Mouse (Mus musculus): ENCODE data around the gene Olr1. TPM values are rescaled to one million over a fixed set of nuclear protein-coding genes. Genes with fewer than 3 reads are reported as not detected.
"Not testable (repeated sequence)": the region's sequence is repeated elsewhere in the genome, so short reads cannot be mapped to it uniquely, and the experiment has no call there.

Olr1 gene
- total RNA-seq, 4 experiments from 2014 or later, result 0.48 TPM; not detected in 3

DNA sequence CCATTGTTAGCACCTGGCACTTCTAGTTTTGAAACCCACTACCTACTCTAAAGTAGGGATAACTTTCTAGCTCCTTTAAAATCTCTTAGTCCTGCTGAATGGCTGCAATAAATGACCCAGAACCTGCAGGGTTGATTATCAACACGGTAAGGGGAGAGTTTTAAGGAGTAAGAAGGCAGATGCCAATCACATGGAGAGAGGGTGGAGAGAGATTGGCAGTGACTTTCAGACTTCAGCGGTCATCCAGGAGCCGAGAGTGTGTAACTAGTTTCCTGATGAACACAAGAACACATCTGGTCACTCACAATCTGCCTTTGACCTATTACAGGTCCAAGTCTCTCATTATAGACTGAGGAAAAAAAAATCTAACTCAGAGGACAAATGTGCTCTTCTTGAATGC is 5.4 kb upstream of the Olr1 start, which contains the start of gene Tmem52b:
TSS of gene Tmem52b (plus strand) at position 189 of the 400 bp plus-strand sequence.
- no peak for DNase-seq (ENCODE audit: low spot score in 2 of 2)

DNA sequence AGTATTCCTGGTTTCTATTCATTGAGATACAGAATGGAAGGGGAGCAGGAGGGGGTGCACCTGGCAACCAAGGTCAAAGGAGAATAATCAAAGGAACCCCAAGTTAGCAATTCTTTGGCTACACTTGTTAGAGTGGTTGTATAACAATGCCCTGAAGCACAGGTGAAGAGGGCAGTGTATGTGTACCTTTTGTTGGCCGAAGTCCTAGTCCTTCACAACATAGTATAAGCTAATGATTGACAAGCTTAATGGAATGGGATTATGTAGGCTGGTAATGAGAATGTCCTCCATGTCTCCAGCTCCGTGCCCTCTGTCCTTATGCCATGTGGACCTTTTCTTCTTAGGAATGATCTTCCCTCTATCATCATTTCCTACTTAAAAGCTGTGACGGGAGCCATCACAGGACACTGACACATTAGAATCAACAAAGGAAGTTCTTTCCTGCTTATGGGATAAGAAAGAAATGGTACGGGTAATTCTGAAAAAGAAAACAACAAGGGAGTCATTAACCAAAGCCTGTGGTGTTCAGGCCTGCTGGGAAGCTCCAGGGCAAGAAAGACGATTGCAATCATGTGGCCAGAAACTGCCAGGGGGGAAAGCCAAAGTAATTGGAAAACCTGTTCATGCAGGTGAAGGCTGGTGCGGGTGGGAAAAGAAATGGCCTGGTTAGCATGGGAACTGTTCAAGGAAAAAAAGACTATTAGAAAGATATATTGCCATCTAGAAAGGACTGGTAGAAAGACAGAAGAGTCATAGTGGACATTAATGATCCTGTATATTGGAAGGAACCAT is 3.4 kb upstream of the Olr1 start:
- DNase-seq (ENCODE audit: low spot score in 2 of 2), result no peak

DNA sequence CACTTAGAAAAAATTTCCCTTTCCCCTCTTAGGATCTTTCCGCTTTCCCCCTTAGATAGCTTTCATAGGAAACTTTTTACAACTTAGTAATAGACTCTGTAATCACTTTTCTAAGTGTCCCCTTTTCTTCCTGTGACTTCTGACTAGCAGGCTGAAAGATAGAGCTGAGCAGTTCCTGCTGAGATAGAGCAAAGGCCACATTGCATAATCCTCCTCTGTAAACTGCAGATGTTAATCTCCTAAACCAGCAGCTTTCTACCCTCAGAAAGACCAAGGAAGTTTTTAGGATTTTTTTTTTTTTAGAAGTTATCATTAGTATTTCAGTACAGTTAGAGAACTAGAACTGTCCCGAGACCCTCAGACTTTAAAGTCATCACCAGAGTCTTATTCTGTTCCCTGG is 3.5 kb downstream of the Olr1 start:
- DNase-seq (ENCODE audit: low spot score in 2 of 2), result no peak

DNA sequence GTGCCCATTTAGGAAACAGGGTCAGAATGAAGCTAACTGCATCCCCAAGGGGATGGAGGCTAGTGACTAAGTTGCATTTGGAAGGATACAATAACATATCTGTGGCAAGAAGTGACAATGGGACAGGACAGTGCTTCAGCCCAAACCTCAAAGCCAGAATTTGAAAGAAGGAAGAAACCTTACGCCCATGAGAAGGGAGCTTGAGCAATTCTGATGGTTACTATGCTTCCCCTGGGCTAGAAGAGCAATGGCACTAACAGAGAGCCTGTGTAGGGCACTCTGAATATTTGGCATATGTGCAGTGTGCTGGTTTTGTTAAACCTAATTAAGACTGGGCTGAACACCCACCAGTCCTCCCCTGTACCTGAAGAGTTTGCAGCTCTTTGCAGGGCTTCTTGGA is 7.4 kb downstream of the Olr1 start:
- not testable (repeated sequence) for DNase-seq (ENCODE audit: low spot score in 2 of 2)

DNA sequence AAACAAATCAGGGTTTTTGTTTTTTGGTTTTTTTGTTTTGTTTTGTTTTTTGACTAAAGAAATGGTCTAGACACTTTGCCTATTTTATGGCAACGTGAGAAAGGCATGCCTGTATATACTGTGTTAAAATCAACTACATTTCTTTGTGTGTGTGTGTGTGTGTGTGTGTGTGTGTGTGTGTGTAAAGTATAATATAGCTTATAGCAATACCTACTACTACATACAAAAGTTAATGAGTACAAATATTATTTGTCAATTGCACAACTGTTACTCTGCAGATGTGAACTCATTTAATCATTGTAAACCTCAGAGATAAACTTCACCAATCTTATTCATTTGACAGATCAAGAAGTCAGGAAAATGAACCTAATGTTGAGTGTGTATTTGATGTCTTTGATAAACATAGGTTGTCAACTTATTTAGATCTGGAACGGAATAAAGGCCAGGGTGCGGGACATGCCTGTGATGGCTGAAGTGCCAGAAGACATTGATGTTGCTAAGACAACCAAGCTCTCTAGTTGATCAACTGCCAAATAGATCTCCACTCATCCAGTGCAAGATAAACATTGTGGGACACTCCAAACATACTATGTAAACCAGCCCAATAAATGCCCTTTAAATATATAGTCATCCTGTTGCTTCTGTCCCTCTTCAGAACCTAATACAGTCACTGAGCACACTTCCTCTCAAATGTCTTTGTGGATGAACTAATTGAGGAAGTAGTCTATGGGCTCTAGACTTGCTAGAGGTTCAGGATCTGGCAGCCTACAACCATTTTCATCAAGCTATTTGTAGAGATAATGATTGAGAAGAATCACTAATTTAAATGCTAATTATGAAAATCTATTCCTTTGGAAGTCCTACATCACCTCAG is 9.4 kb downstream of the Olr1 start:
- no peak for DNase-seq (ENCODE audit: low spot score in 2 of 2)

DNA sequence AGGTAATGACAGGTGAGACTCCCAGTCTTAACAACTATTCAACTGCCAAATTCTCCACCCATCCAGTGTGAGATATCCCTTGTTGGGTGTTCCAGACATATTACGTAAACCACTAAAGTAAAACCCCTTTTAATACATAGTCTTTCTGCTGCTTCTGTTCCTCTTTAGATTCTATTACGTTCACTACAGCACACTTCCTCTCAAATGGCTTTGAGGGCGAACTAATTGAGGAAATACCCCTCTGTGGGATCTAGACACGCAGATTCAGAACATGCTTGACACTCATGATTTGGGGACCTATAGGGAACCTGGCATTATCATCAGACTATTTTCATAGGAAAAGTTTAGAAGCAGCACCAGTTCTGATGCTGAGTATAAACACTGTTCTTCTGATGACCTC is 12.0 kb downstream of the Olr1 start:
- DNase-seq (ENCODE audit: low spot score in 2 of 2), result no peak

DNA sequence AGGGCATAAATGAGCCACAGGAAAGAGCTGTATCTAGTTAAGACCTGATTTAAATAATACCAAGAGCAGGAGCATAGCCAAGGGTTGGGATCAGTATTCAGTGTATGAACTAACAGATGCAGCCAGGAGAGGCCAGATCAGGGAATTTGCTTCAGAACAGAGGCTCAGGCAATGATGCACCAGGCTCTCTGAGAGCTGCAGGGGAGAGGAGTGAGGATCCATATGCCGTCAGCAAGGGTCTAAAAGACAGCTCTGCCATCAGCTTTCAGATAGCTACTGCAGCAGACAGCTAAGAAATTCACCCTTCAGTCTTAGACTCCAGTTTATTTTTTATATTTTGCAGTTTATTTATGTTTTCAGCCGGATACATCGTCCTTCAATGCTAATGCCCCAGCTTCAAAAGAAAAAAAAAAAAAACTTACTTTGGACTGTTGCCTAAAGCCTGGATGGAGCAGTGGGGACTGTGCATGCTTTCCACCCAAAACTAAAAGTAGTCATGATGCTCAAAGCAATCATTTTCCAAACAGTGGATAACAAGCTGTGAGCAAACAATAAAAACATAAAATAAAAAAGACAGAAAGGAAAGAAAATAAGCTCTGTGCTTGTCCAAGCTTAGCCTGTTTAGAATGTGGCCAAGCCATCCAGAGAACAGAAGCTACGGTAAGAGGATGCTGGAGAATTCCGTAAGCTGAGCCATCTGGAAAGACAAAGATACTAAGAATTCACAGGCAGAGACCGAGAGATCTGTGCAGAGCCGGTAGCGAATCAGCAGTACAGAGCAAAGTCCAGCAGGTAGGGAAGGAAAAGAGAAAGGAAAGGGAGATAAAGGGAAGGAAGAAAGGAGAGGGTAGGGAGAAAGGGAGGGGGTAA is 26.6 kb downstream of the Olr1 start:
- DNase-seq (ENCODE audit: low spot score in 2 of 2), result no peak

DNA sequence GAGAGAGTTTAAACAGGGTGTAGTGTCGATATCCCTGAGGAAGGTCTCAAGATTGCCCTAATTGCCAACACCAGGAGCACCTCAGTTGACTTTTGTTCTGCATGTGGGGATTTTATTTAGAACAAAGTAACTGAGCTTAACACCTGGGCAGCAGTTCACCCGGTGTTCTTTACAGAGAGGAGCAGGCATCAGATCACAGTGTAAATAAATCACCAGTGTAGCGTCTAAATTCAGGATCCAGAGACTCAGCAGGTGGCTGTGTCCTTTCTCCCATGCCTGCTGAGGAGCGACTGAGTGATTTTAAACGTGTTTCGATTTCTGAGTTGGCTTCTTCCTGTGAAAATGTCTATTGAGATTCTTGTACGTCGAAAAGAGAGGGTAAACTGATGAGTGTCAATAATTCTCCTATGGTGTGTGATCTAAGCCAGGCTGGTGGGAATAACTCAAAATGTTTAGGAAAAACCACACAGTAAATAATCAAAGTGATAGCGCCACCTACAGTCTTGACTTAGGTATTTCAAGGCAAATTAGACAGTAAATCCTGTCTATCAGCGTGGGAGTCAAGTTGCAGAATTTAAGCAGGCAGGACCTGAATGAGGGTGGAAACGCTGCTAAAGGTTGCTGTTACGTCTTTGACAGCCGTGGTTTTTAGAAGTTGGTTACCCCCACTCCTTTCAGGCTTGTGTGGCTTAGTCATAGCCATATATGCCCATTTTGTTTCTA is 30.4 kb downstream of the Olr1 start:
- DNase-seq (ENCODE audit: low spot score in 2 of 2), result no peak

DNA sequence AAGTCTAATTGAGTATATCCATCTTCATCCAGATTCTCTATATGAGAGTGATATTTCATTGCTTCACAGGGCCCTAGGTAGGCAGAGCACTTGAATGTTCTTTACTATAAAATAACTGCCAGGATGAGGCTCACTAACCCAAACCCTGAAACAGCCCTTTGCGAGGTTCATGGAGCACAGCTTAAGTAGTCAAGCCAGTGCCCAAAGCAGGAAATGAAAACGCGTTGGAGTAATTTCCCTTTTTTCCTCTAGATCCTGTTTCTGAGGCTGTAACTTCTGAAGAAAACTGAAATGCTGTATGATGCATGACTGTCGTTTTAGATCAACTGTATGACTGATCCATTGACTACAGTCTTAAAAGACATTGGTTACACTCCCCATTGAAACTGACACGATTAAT is 34.3 kb downstream of the Olr1 start:
- no peak for DNase-seq (ENCODE audit: low spot score in 2 of 2)

DNA sequence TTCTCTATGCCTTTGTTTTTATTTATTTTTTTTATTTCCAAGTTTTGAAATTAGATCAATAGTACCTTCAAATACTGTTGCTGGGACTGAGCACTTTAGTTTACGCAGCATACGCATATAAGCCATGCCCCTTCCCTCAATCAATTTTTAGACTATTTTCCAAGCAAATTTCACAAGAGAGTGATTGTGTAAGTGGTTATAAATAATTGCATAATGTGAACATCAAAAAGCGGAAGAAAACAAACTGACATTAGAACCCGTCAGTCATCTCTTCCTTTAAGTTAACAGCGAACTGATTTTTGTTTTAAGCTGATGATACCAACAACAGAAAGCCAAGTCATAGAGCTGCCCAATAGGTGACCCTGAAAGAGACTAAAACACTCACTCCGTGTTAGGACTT is 35.6 kb downstream of the Olr1 start:
- DNase-seq (ENCODE audit: low spot score in 2 of 2), result no peak

DNA sequence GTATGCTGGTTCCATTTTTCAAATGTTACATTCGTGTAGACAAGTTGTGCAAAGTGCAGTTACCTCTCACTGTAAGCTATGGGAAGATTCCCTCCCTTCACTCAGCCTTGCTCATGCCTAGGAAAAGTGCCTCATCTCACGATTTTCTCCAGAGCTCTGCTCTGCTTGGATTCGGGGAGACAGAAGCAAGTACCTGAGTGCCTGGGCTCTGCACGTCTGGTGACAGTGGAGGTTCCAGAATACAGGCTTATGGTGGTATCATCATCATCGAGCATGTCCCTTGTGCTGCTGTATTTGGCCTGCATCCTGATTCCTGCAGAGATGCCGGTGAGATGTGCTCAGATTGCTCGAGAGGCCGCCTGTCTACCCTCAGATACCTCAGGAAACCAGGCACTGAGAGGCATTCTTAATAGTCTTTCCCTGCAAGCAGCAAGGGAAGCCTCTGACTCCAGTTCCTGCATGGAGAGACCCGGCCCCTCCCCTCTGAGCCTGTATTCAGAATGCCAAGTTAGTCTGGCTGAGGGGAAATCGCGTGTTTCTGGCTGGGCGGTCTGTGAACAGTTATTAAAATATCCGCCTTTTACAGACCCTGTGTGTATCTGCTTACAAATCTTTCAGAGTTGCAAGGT is 55.4 kb downstream of the Olr1 start, which contains the start of gene Clec1a:
TSS of gene Clec1a (minus strand) at position 590 of the 629 bp plus-strand sequence.
- peak; percentile 11 to 19 for DNase-seq (ENCODE audit: low spot score in 2 of 2)

DNA sequence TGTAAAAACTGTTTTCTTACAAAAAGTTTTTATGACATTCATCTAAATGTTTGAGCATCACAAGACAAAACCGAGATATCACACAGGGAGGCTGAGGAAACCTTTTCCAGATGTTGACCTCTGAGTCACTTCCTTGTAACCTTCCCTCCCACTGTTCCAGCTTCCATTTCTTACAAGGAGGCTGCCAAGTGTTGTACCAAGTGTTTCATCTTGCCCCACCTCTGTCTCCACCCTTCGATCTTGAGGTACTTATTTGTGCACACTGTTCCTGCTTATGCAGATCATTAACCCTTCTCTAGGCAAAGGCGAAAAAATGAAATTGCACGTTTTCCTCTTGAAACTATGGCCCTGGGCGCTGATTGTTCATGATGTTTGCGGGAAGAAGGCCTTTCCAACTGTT is 57.2 kb downstream of the Olr1 start:
- no peak for DNase-seq (ENCODE audit: low spot score in 2 of 2)

DNA sequence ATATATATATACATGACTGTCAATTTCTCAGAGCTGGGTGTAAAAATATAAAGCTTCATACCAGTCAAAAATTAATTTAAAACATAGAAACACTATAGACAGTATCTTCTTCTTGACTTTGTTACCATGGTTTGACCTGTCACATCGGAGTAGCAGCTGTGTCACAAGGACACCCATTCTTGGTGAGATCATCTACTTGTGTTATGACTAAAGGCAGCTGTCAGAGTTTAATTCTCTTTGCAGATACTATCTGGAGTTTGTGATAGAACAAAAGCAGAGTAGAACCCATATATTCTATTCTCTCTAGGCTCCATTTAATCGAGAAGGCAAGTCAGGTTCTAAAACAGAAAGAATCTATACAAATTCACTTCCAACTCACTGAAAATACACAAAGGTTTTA is 68.9 kb downstream of the Olr1 start:
- no peak for DNase-seq (ENCODE audit: low spot score in 2 of 2)

DNA sequence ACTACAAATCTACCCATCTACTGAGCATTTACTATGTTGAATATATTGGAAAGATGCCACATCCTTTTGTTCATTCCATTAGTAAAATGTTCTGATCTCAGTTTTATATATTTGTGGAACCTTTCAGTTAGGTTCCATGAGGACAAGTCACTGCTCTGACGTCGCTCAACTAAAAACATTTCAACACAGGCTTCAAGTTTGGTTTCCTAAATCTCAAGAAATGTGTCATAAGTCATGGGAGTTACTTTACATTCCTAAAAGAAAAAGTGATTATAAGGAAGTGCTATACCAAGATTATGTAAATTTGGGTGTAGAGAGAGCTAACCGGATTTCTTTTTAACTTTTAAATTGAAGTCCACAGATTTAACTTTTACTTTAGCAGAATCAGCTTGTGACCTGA is 70.9 kb downstream of the Olr1 start:
- no peak for DNase-seq (ENCODE audit: low spot score in 2 of 2)

Other genes starting within 250 kb of the Olr1 start
- not detected for gene Cd69, start 231.7 kb downstream of the Olr1 start, total RNA-seq (2022)
- not detected for gene 4922502D21Rik, start 175.4 kb downstream of the Olr1 start, total RNA-seq (2022)
- under 1 TPM in 3 of 4 experiments, not detected in 1; 0.13 to 0.61 (median 0.22) TPM for gene Clec12a, start 164.5 kb downstream of the Olr1 start, total RNA-seq (2022)
- not detected for gene Clec12b, start 121.3 kb downstream of the Olr1 start, total RNA-seq (2022)
- not detected for gene Clec1b, start 109.9 kb downstream of the Olr1 start, total RNA-seq (2022)
- gene Clec9a, start 98.3 kb downstream of the Olr1 start, total RNA-seq (2022), result not detected
- gene Clec1a, start 55.2 kb downstream of the Olr1 start, total RNA-seq (2022), result 1 to 10 TPM; 1.5 to 4.4 (median 2.0) TPM
- not detected for gene Tmem52b, start 5.4 kb upstream of the Olr1 start, total RNA-seq (2022)
- 10 to 100 TPM; 69.2 to 94.1 (median 86.7) TPM for gene Gabarapl1, start 26.0 kb upstream of the Olr1 start, total RNA-seq (2022)
- not detected for gene Klre1, start 70.7 kb upstream of the Olr1 start, total RNA-seq (2022)
- not detected for gene Klrd1, start 84.6 kb upstream of the Olr1 start, total RNA-seq (2022)
- not detected for gene Klrk1, start 116.7 kb upstream of the Olr1 start, total RNA-seq (2022)
- not detected for gene Klrc3, start 136.2 kb upstream of the Olr1 start, total RNA-seq (2022)
- not detected for gene Klrc2, start 153.5 kb upstream of the Olr1 start, total RNA-seq (2022)
- gene Klrc1, start 171.8 kb upstream of the Olr1 start, total RNA-seq (2022), result not detected
- gene Klri1, start 210.0 kb upstream of the Olr1 start, total RNA-seq (2022), result not detected
- not detected for gene Klri2, start 233.3 kb upstream of the Olr1 start, total RNA-seq (2022)